Mouse (Mus musculus) neural tube, embryonic 11.5 days (tissue): Measurements from ENCODE around the gene Hist1h2ba. TPM values are rescaled to one million over a fixed set of nuclear protein-coding genes. Genes with fewer than 3 reads are reported as not detected.

Source experiments
- ATAC-seq: fragments of 200-750 bp; cut with Nextera tagmentation; 2 replicates; pipeline ENCODE4 v1.8.0; 2017; ENCODE audit warnings: moderate number of reproducible peaks, mild to moderate bottlenecking, moderate TSS enrichment, moderate library complexity; ENCODE audit not compliant: insufficient read depth, low FRiP score, low TSS enrichment
- DNase-seq: peaks from one replicate; pipeline ENCODE4 v3.0.0-alpha.2; 2015; ENCODE audit warnings: low spot score
- H3K27ac ChIP-seq: fragments of 300-500 bp; sonication (generic); 2 replicates; pipeline ENCODE4 v1.5.1; 2014; ENCODE audit warnings: low read depth, mild to moderate bottlenecking, low read length
- H3K27me3 ChIP-seq: fragments of 300-500 bp; sonication (generic); 2 replicates; pipeline ENCODE4 v1.6.1; 2014; ENCODE audit warnings: mild to moderate bottlenecking, low read length, mixed read lengths; ENCODE audit not compliant: control insufficient read depth, insufficient read depth
- H3K36me3 ChIP-seq: fragments of 300-500 bp; sonication (generic); 2 replicates; pipeline ENCODE4 v1.6.1; 2014; ENCODE audit warnings: mild to moderate bottlenecking, low read length, moderate library complexity, mixed read lengths; ENCODE audit not compliant: control insufficient read depth, insufficient read depth
- H3K4me1 ChIP-seq: fragments of 300-500 bp; sonication (generic); 2 replicates; pipeline ENCODE4 v1.6.1; 2014; ENCODE audit warnings: low read length, mixed read lengths; ENCODE audit not compliant: control insufficient read depth, insufficient read depth
- H3K4me2 ChIP-seq: fragments of 300-500 bp; sonication (generic); 2 replicates; pipeline ENCODE4 v1.6.1; 2014; ENCODE audit warnings: low read depth, mild to moderate bottlenecking, moderate library complexity
- H3K4me3 ChIP-seq: fragments of 300-500 bp; sonication (generic); 2 replicates; pipeline ENCODE4 v1.5.1; 2014; ENCODE audit warnings: low read depth, low read length
- H3K9ac ChIP-seq: fragments of 300-500 bp; sonication (generic); 2 replicates; pipeline ENCODE4 v1.6.1; 2014; ENCODE audit warnings: mild to moderate bottlenecking, low read length
- H3K9me3 ChIP-seq: fragments of 300-500 bp; sonication (generic); 2 replicates; pipeline ENCODE4 v1.6.1; 2016; ENCODE audit warnings: low read length; ENCODE audit not compliant: control insufficient read depth
- WGBS: fragments of 180-500 bp; shearing (Covaris S2); extraction: QIAGEN DNeasy Blood & Tissue Kit; methylation state at CpG from one replicate; pipeline ENCODE4 v1.1.7; 2014; 5-methylcytosine and 5-hydroxymethylcytosine counted together
- polyA plus RNA-seq: library from polyadenylated mRNA; unstranded; fragments of >200 nt; fragmentation: Nextera tagmentation; extraction: Ambion mirVana; gene quantifications from 2 replicates; pipeline ENCODE4 v1.2.1, GENCODE M21; 2014

The Hist1h2ba gene
- polyA plus RNA-seq, 1 experiment from 2014 or later = not detected

DNA sequence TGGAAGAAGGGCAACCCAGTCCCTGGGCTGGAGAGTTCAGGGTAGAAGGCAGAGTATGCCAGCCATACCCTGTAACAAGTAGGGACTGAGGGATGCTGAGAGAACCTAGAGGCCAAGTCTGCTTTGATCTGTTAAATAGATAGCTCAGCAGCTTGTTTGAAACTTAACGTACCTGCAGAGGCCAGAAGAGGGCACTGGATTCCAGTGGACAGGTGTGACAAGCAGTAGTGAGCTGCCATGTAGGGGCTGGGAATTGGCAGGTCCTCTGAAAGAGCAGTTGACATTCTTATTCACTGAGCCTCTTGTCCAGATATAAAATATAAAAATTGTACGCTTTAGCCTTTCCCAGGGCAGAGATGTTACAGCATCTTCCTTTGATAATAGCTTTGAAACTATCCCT is 8.9 kb upstream of the Hist1h2ba start:
- WGBS = 50% methylated on average over 2 of the region's 2 CpGs

DNA sequence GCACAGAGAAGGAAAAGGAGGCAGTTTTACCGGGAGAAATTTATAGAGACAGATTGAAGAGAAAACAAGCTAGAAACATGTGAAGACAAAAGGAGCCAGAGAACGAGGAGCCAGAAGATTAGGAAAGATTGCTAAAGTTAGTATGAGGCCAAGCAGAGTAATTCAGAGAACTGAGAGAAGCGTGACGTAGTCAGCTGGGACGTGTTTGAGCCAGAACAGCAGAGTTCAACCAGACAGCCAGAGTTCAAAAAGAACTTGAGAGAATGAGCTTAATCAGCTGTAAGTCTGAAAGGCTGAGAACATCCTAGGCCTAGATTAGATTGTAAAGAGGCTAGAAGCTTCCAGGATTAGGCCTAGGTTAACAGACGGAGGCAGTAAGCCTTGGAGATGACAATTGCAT is 6.3 kb upstream of the Hist1h2ba start:
- ATAC-seq = no peak
- Histone ChIP-seq H3K9me3 (no peaks in the 10 kb centered on the region), H3K36me3 (no peaks in the 10 kb centered on the region), H3K27ac (no peak overlapping the region), H3K4me2 (no peak overlapping the region), H3K9ac (no peak overlapping the region), H3K4me3 (no peak overlapping the region), H3K27me3 (no peaks in the 10 kb centered on the region), H3K4me1 (0 out of 2 replicates have a peak, but pooled peaks cover 3% of the 10 kb centered on the region)
- no peak for DNase-seq
- 66% methylated on average over 6 of the region's 6 CpGs for WGBS

More for the DNA sequence above, 8.9 kb upstream of the Hist1h2ba start:
- Histone ChIP-seq H3K9ac (no peak overlapping the region), H3K4me3 (no peak overlapping the region), H3K4me1 (0 out of 2 replicates have a peak, but pooled peaks cover 3% of the 10 kb centered on the region), H3K27ac (no peak overlapping the region), H3K4me2 (no peak overlapping the region), H3K27me3 (no peaks in the 10 kb centered on the region), H3K9me3 (no peaks in the 10 kb centered on the region), H3K36me3 (no peaks in the 10 kb centered on the region)
- ATAC-seq (no peak), DNase-seq (no peak)

DNA sequence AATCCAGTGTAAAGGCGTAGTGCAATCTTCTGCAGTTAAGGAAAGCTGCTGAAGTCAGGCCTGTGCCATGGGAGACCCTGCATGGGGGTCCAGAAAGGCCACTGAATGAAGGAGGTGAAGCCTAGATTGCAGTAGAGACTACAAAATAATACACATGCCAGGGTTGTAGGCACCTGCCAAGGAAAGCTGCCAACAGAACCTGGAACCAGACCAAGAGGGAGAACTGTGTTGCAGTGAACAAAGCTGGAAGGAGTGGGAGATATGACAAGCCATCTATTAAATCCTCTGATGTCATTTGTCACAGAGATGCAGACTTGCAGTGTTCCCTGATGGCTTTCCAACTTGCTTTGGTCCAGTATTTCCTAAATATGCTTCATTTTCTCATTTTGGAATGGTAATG is 4.7 kb upstream of the Hist1h2ba start:
- 88% methylated on average over 1 of the region's 1 CpGs for WGBS
- no peak overlapping the region for H3K4me3 ChIP-seq
- no peak for ATAC-seq
- 0 out of 2 replicates have a peak, but pooled peaks cover 3% of the 10 kb centered on the region for H3K4me1 ChIP-seq
- no peaks in the 10 kb centered on the region for H3K9me3 ChIP-seq
- no peaks in the 10 kb centered on the region for H3K27me3 ChIP-seq
- no peak for DNase-seq
- H3K9ac ChIP-seq = no peak overlapping the region
- no peak overlapping the region for H3K27ac ChIP-seq
- no peak overlapping the region for H3K4me2 ChIP-seq
- H3K36me3 ChIP-seq = no peaks in the 10 kb centered on the region

DNA sequence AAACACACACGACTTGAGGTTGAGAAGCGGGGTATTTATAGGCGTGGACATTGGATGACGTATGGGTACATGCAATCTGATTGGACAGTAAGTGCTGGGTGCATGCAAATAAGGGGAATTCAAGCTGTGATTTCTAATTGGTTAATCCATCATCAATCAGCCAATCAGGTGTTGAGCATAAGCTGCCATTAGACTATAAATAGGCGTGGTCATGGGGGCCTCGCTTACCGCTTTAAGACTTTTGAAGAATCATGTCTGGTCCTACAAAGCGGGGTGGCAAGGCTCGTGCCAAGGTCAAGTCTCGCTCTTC is 210 bp upstream of the Hist1h2ba start, which contains the start of gene Hist1h2aa:
Gene Hist1h2aa, plus strand, starts transcription at position 252 of the 310 bp plus-strand sequence.
- ATAC-seq (no peak), DNase-seq (no peak)
- Histone ChIP-seq H3K27me3 (no peaks in the 10 kb centered on the region), H3K4me2 (no peak within 1 kb of the TSS), H3K4me1 (no peaks in the 10 kb centered on the region), H3K4me3 (no peak within 1 kb of the TSS), H3K9me3 (no peaks in the 10 kb centered on the region), H3K36me3 (no peaks in the 10 kb centered on the region), H3K27ac (no peak within 1 kb of the TSS), H3K9ac (no peak within 1 kb of the TSS)
- WGBS = 89% methylated on average over 10 of the region's 10 CpGs

DNA sequence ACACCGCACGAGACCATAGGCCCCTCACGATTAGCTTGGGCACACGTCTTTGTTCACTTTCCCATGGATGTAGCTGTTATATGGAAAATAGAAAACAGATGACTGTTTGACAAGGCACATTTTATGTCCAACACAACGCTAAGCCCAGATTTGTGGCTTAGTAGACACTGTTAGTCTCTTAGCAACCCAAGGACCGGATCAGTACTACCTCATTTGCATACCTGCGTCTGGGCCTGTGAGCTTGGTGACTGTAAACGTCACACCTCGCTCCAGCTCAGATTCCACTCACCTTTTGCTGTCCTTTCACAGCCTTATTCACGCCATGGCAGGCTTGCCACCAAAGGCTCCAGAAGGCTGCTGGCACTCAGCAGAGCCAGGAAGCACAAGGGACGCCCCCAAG is 3.1 kb downstream of the Hist1h2ba start:
- H3K36me3 ChIP-seq = no peaks in the 10 kb centered on the region
- ATAC-seq (no peak), DNase-seq (no peak)
- no peak overlapping the region for H3K27ac ChIP-seq
- H3K27me3 ChIP-seq = no peaks in the 10 kb centered on the region
- no peaks in the 10 kb centered on the region for H3K9me3 ChIP-seq
- 72% methylated on average over 11 of the region's 11 CpGs for WGBS
- no peak overlapping the region for H3K4me2 ChIP-seq
- no peak overlapping the region for H3K4me3 ChIP-seq
- H3K4me1 ChIP-seq = no peaks in the 10 kb centered on the region
- no peak overlapping the region for H3K9ac ChIP-seq

DNA sequence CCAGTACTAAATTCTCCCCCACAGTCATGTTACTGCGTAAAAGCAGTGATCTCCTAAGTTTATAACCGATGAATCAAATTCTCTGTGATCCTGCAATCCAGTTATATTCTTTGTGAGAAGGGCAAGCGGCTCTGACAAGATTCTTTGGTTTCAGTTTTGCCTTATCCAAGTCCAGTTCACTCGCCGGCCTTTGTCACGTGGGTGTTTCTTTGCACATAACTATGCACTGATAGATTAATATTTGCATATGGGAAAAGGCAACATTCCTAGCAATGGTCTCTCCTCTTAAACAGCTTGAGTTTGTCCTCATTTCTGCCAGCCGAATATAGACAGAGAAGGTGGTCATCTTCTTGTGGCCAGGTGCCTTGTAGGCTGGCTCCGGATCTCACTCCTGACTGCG is 3.5 kb downstream of the Hist1h2ba start:
- Histone ChIP-seq H3K27ac (no peak overlapping the region), H3K4me3 (no peak overlapping the region), H3K4me1 (no peaks in the 10 kb centered on the region), H3K36me3 (no peaks in the 10 kb centered on the region), H3K4me2 (no peak overlapping the region), H3K9ac (no peak overlapping the region), H3K27me3 (no peaks in the 10 kb centered on the region), H3K9me3 (no peaks in the 10 kb centered on the region)
- 91% methylated on average over 9 of the region's 9 CpGs for WGBS
- DNase-seq = no peak
- no peak for ATAC-seq

DNA sequence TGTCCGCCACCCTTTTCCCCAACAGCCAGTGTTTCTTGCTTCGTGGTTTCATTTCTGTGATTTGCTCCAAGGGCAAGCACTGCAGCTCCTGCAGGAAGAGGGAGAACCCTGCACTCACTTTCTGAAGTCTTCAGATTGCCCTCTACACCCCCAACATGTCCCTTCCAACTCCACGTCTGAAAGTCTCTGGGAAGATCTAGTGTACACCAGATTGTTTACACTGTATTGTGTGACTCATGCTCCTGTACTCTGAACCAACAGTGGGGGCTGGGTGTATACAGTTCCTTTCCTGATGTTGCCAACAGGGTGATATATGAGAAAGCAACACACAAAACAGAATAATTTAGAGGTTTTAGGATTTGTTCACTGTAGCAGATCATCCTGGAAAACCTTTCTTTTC is 5.3 kb downstream of the Hist1h2ba start:
- Histone ChIP-seq H3K4me3 (no peak overlapping the region), H3K9ac (no peak overlapping the region), H3K27ac (no peak overlapping the region), H3K9me3 (no peaks in the 10 kb centered on the region), H3K27me3 (no peaks in the 10 kb centered on the region), H3K36me3 (no peaks in the 10 kb centered on the region), H3K4me2 (no peak overlapping the region), H3K4me1 (no peaks in the 10 kb centered on the region)
- 69% methylated on average over 3 of the region's 3 CpGs for WGBS
- DNase-seq (no peak), ATAC-seq (no peak)

DNA sequence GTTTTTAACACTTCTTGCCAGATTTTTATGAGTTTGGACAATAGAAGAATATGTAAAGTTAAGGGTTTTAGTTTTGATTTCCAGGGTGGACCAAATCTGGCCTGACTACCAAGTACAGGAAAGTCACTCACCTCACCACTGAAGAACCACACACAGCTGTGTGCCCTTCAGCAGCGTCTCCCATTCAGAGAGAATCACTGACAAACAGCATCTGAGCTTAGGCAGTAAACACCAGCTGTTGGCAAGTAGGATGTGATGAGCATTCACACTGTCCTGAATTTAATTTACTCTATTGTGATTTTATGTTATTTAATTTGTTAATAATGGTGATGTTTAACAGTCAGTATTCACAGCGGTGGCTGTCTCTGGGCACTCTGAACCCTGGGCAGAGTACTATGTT is 8.2 kb downstream of the Hist1h2ba start:
- Histone ChIP-seq H3K4me1 (no peaks in the 10 kb centered on the region), H3K27me3 (no peaks in the 10 kb centered on the region), H3K27ac (no peak overlapping the region), H3K4me3 (no peak overlapping the region), H3K9me3 (no peaks in the 10 kb centered on the region), H3K36me3 (no peaks in the 10 kb centered on the region), H3K9ac (no peak overlapping the region), H3K4me2 (no peak overlapping the region)
- 75% methylated on average over 2 of the region's 2 CpGs for WGBS
- ATAC-seq (no peak), DNase-seq (no peak)

DNA sequence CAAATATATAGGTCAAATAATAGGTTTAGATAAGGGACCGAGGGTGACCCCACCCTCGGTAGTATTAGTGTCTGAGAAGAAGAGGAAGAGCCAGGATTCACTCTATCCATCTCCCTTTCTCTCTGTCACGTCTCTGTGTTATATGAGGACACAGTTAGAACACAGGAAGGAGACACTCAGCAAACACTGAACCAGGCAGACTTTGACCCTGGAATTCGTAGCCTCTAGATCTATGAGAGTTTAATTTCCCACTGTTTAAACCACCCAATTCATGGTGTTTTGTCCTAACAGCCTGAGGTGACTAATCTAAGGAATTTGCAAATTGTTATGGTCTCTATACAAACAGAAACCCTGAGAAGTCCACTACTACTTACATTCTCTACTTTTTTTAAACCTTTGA is 16.3 kb downstream of the Hist1h2ba start:
- Histone ChIP-seq H3K36me3 (no peaks in the 10 kb centered on the region), H3K4me2 (no peak overlapping the region), H3K9ac (no peak overlapping the region), H3K9me3 (no peaks in the 10 kb centered on the region), H3K27ac (no peak overlapping the region), H3K4me1 (no peaks in the 10 kb centered on the region), H3K4me3 (no peak overlapping the region), H3K27me3 (no peaks in the 10 kb centered on the region)
- DNase-seq (no peak), ATAC-seq (no peak)
- 86% methylated on average over 4 of the region's 4 CpGs for WGBS
